Mouse (Mus musculus) liver, adult 2 months (tissue): ENCODE data around the gene Catsper2. TPM values are rescaled to one million over a fixed set of nuclear protein-coding genes. Genes with fewer than 3 reads are reported as not detected.

Source experiments
- DNase-seq: peaks from one replicate; pipeline ENCODE4 v3.0.0-alpha.2; 2011; ENCODE audit warnings: low read depth, low spot score; ENCODE audit errors: extremely low read depth
- H3K27ac ChIP-seq: fragments of 200-500 bp; replicated peaks from 2 replicates; pipeline ENCODE4 v1.5.1; 2012; ENCODE audit warnings: low read depth, mild to moderate bottlenecking, control low read depth, inconsistent platforms, low read length; ENCODE audit not compliant: insufficient read depth
- H3K27me3 ChIP-seq: fragments of 200-500 bp; 2 replicates; pipeline ENCODE4 v1.6.1; 2012; ENCODE audit warnings: mild to moderate bottlenecking, moderate library complexity, low read length, inconsistent platforms; ENCODE audit not compliant: control insufficient read depth, insufficient read depth
- H3K36me3 ChIP-seq: fragments of 200-500 bp; 2 replicates; pipeline ENCODE4 v1.6.1; 2012; ENCODE audit warnings: low read length, inconsistent platforms; ENCODE audit not compliant: control insufficient read depth, insufficient read depth
- H3K4me1 ChIP-seq: fragments of 200-500 bp; 2 replicates; pipeline ENCODE4 v1.6.1; 2011; ENCODE audit warnings: low read length; ENCODE audit not compliant: control insufficient read depth, insufficient read depth
- H3K4me3 ChIP-seq: fragments of 200-500 bp; 2 replicates; pipeline ENCODE4 v1.5.1; 2011; ENCODE audit warnings: low read depth, mild to moderate bottlenecking, control low read depth, low read length, moderate library complexity; ENCODE audit not compliant: insufficient read depth
- H3K79me2 ChIP-seq: fragments of 200-500 bp; 2 replicates; pipeline ENCODE4 v1.6.1; 2012; ENCODE audit warnings: inconsistent platforms, mild to moderate bottlenecking, low read length, moderate library complexity; ENCODE audit not compliant: control insufficient read depth, insufficient read depth
- H3K9ac ChIP-seq: fragments of 200-500 bp; 2 replicates; pipeline ENCODE4 v1.6.1; 2012; ENCODE audit warnings: low read depth, mild to moderate bottlenecking, control low read depth, inconsistent platforms, low read length
- CTCF ChIP-seq: fragments of 200-500 bp; IDR thresholded peaks from 2 replicates; pipeline ENCODE4 v1.5.1; 2011; ENCODE audit warnings: low read depth, low read length, control low read depth
- POLR2A ChIP-seq: fragments of 200-500 bp; IDR thresholded peaks from 2 replicates; pipeline ENCODE4 v1.6.1; 2011; ENCODE audit warnings: low read length, control low read depth; ENCODE audit not compliant: insufficient read depth; ENCODE audit errors: extremely low read depth
- WGBS: fragments of 180-500 bp; shearing (Covaris S2); methylation state at CpG from one replicate; pipeline ENCODE4 v1.1.7; 2018; 5-methylcytosine and 5-hydroxymethylcytosine counted together
- polyA plus RNA-seq: library from polyadenylated mRNA; depleted of rRNA; stranded (reverse); fragments of >200 nt; gene quantifications from 2 replicates; pipeline ENCODE4 v1.2.3, GENCODE M21; 2012
- total RNA-seq: library from RNA; depleted of rRNA; stranded (reverse); fragments of >200 nt; gene quantifications from 2 replicates; pipeline ENCODE4 v1.2.3, GENCODE M21; 2014

The Catsper2 gene
- total and polyA plus RNA-seq, 2 experiments = 2.5 to 2.9 TPM

GRCm38 (mm10) chr2:121374766-121375165, 38.8 kb downstream of the Catsper2 start:
- H3K27ac ChIP-seq = no peak overlapping the region
- DNase-seq = no peak

GRCm38 (mm10) chr2:121372266-121372665, 41.3 kb downstream of the Catsper2 start:
- Histone ChIP-seq H3K4me3 (no peak overlapping the region), H3K27ac (no peak overlapping the region), H3K79me2 (no peaks in the 10 kb centered on the region), H3K27me3 (no peaks in the 10 kb centered on the region), H3K36me3 (no peaks in the 10 kb centered on the region), H3K9ac (no peak overlapping the region), H3K4me1 (no peaks in the 10 kb centered on the region)
- WGBS = 39% methylated on average over 3 of the region's 3 CpGs
- TF ChIP-seq POLR2A (no peak), CTCF (no peak)
- no peak for DNase-seq

More at GRCm38 (mm10) chr2:121374766-121375165, 38.8 kb downstream of the Catsper2 start:
- 41% methylated on average over 2 of the region's 2 CpGs for WGBS
- no peak overlapping the region for H3K9ac ChIP-seq
- no peaks in the 10 kb centered on the region for H3K4me1 ChIP-seq
- H3K27me3 ChIP-seq = no peaks in the 10 kb centered on the region
- no peak overlapping the region for H3K4me3 ChIP-seq
- TF ChIP-seq POLR2A (no peak), CTCF (no peak)
- H3K36me3 ChIP-seq = no peaks in the 10 kb centered on the region
- no peaks in the 10 kb centered on the region for H3K79me2 ChIP-seq

- no peak for TF ChIP-seq POLR2A
- H3K4me3 ChIP-seq = no peak overlapping the region
- H3K4me1 ChIP-seq = no peaks in the 10 kb centered on the region
- H3K79me2 ChIP-seq = no peaks in the 10 kb centered on the region
- H3K9ac ChIP-seq = no peak overlapping the region
- H3K36me3 ChIP-seq = no peaks in the 10 kb centered on the region
- no peak overlapping the region for H3K27ac ChIP-seq
- no peaks in the 10 kb centered on the region for H3K27me3 ChIP-seq
- 80% methylated on average over 5 of the region's 5 CpGs for WGBS
- DNase-seq = no peak
Observed at GRCm38 (mm10) chr2:121370921-121371320, 42.7 kb downstream of the Catsper2 start.

- no peak for DNase-seq
- WGBS = 86% methylated on average over 2 of the region's 2 CpGs
- H3K4me3 ChIP-seq = no peak overlapping the region
- no peaks in the 10 kb centered on the region for H3K79me2 ChIP-seq
- TF ChIP-seq POLR2A (no peak), CTCF (no peak)
- H3K4me1 ChIP-seq = no peaks in the 10 kb centered on the region
- H3K36me3 ChIP-seq = no peaks in the 10 kb centered on the region
- no peaks in the 10 kb centered on the region for H3K27me3 ChIP-seq
- no peak overlapping the region for H3K27ac ChIP-seq
- H3K9ac ChIP-seq = no peak overlapping the region
Observed at GRCm38 (mm10) chr2:121368831-121369230, 44.8 kb downstream of the Catsper2 start.

GRCm38 (mm10) chr2:121363656-121364055, 49.9 kb downstream of the Catsper2 start:
- Histone ChIP-seq H3K27ac (no peak overlapping the region), H3K79me2 (no peaks in the 10 kb centered on the region), H3K27me3 (peaks cover 10% of the 10 kb centered on the region), H3K4me3 (no peak overlapping the region), H3K9ac (no peak overlapping the region), H3K36me3 (no peaks in the 10 kb centered on the region), H3K4me1 (no peaks in the 10 kb centered on the region)
- 89% methylated on average over 3 of the region's 3 CpGs for whole genome bisulfite sequencing
- no peak for DNase-seq
- no peak for TF ChIP-seq POLR2A

GRCm38 (mm10) chr2:121359461-121359860, 54.1 kb downstream of the Catsper2 start:
- H3K27me3 ChIP-seq = peaks cover 16% of the 10 kb centered on the region
- no peak overlapping the region for H3K9ac ChIP-seq
- no peak for TF ChIP-seq POLR2A
- TF ChIP-seq CTCF = no peak
- no peaks in the 10 kb centered on the region for H3K79me2 ChIP-seq
- no peak for DNase-seq
- H3K36me3 ChIP-seq = no peaks in the 10 kb centered on the region
- WGBS = 43% methylated on average over 4 of the region's 4 CpGs
- no peak overlapping the region for H3K4me3 ChIP-seq
- H3K27ac ChIP-seq = no peak overlapping the region
- no peaks in the 10 kb centered on the region for H3K4me1 ChIP-seq
